Mouse (Mus musculus) CH12.LX (cell line): ENCODE data around the gene Gm49450. TPM values are rescaled to one million over a fixed set of nuclear protein-coding genes. Genes with fewer than 3 reads are reported as not detected.

Source experiments
- DNase-seq: peaks from one replicate; pipeline ENCODE4 v3.0.0-alpha.2; 2013; ENCODE audit errors: extremely low read depth
- H3K27ac ChIP-seq: 2 replicates; pipeline ENCODE4 v1.5.1; 2012; ENCODE audit warnings: low read depth, mild to moderate bottlenecking, control low read depth, moderate library complexity; ENCODE audit not compliant: insufficient read depth
- H3K27me3 ChIP-seq: replicated peaks from 2 replicates; pipeline ENCODE3; 2012; ENCODE audit warnings: inconsistent platforms
- H3K36me3 ChIP-seq, 2 experiments: replicated peaks in 1 of 2; 2 replicates each; pipeline versions ENCODE3 to v1.6.1; 2012; ENCODE audit warnings: inconsistent platforms in 1 of 2, low read length in 1 of 2, mild to moderate bottlenecking in 1 of 2, mixed read lengths in 1 of 2, moderate library complexity in 1 of 2; ENCODE audit not compliant: control insufficient read depth in 1 of 2, insufficient read depth in 1 of 2
- H3K4me1 ChIP-seq, 2 experiments: 2 replicates each; pipeline ENCODE4 v1.6.1; 2012; ENCODE audit warnings: inconsistent platforms in 1 of 2, moderate library complexity in 1 of 2; ENCODE audit not compliant: insufficient read depth in 2 of 2, control insufficient read depth in 1 of 2
- H3K4me2 ChIP-seq: 2 replicates; pipeline ENCODE4 v1.6.1; 2012; ENCODE audit warnings: low read depth, mild to moderate bottlenecking, control low read depth; ENCODE audit not compliant: poor library complexity, insufficient read depth, severe bottlenecking
- H3K4me3 ChIP-seq, 3 experiments: fragments of 150-350 bp in 1 of 3; sonication (generic) in 1 of 3; replicated peaks in 1 of 3; 2 replicates each; pipeline versions ENCODE3 to v1.5.1; 2011 to 2012; ENCODE audit warnings: low read depth in 2 of 3, low read length in 2 of 3, mild to moderate bottlenecking in 2 of 3, moderate library complexity in 2 of 3, control low read depth in 1 of 3, improper control_type of control experiment in 1 of 3, inconsistent platforms in 1 of 3, mixed read lengths in 1 of 3; ENCODE audit not compliant: poor library complexity in 1 of 3
- H3K79me2 ChIP-seq: replicated peaks from 2 replicates; pipeline ENCODE4 v1.6.1; 2012; ENCODE audit warnings: mild to moderate bottlenecking, moderate library complexity; ENCODE audit not compliant: control insufficient read depth, poor library complexity, insufficient read depth, severe bottlenecking; ENCODE audit errors: extremely low read depth
- H3K9ac ChIP-seq: 2 replicates; pipeline ENCODE4 v1.6.1; 2012; ENCODE audit warnings: low read depth, mild to moderate bottlenecking, control low read depth, moderate library complexity; ENCODE audit not compliant: insufficient read depth
- H3K9me3 ChIP-seq: replicated peaks from 2 replicates; pipeline ENCODE3; 2012; ENCODE audit warnings: low read length, inconsistent platforms, mixed read lengths
- BHLHE40 ChIP-seq: IDR thresholded peaks from 2 replicates; pipeline ENCODE4 v1.6.1; 2011; ENCODE audit warnings: mild to moderate bottlenecking, low read depth, low read length, improper control_type of control experiment
- CHD2 ChIP-seq: IDR thresholded peaks from 2 replicates; pipeline ENCODE4 v1.6.1; 2011; ENCODE audit warnings: low read length, improper control_type of control experiment
- CTCF ChIP-seq, 2 experiments: IDR thresholded peaks in 1 of 2; conservative IDR thresholded peaks in 1 of 2; 2 replicates each; pipeline ENCODE4 v1.5.1; 2011 to 2012; ENCODE audit warnings: low read depth in 2 of 2, low read length in 2 of 2, improper control_type of control experiment in 1 of 2, inconsistent platforms in 1 of 2, mild to moderate bottlenecking in 1 of 2, moderate library complexity in 1 of 2
- JUN ChIP-seq: IDR thresholded peaks from 2 replicates; pipeline ENCODE4 v1.6.1; 2011; ENCODE audit warnings: low read depth, mild to moderate bottlenecking, low read length, improper control_type of control experiment, moderate library complexity; ENCODE audit not compliant: insufficient read depth
- JUND ChIP-seq: conservative IDR thresholded peaks from 2 replicates; pipeline ENCODE4 v1.6.1; 2011; ENCODE audit warnings: low read depth, low read length, improper control_type of control experiment
- MAX ChIP-seq: IDR thresholded peaks from 2 replicates; pipeline ENCODE4 v1.6.1; 2011; ENCODE audit warnings: low read length, improper control_type of control experiment
- MEF2A ChIP-seq: IDR thresholded peaks from 2 replicates; pipeline ENCODE4 v1.6.1; 2014; ENCODE audit warnings: low read depth, mild to moderate bottlenecking, inconsistent platforms, low read length, improper control_type of control experiment, borderline replicate concordance
- MYC ChIP-seq: IDR thresholded peaks from 2 replicates; pipeline ENCODE4 v1.6.1; 2011; ENCODE audit warnings: low read depth, mild to moderate bottlenecking, improper control_type of control experiment, low read length
- NRF1 ChIP-seq: IDR thresholded peaks from 2 replicates; pipeline ENCODE4 v1.6.1; 2014; ENCODE audit warnings: low read depth, mild to moderate bottlenecking, inconsistent platforms, low read length, improper control_type of control experiment, moderate library complexity
- PAX5 ChIP-seq: IDR thresholded peaks from 2 replicates; pipeline ENCODE4 v1.6.1; 2012; ENCODE audit warnings: low read length, inconsistent platforms, mixed read lengths
- POLR2A ChIP-seq: IDR thresholded peaks from 2 replicates; pipeline ENCODE4 v1.6.1; 2011; ENCODE audit warnings: low read depth, mild to moderate bottlenecking, improper control_type of control experiment, low read length
- POLR2AphosphoS2 ChIP-seq: IDR thresholded peaks from 2 replicates; pipeline ENCODE4 v1.6.1; 2011; ENCODE audit warnings: low read depth, low read length, improper control_type of control experiment
- TBP ChIP-seq: conservative IDR thresholded peaks from 2 replicates; pipeline ENCODE4 v1.6.1; 2011; ENCODE audit warnings: low read depth, low read length, improper control_type of control experiment
- UBTF ChIP-seq: IDR thresholded peaks from 2 replicates; pipeline ENCODE4 v1.6.1; 2012; ENCODE audit warnings: low read depth, mild to moderate bottlenecking, inconsistent platforms, low read length, improper control_type of control experiment, moderate library complexity
- USF1 ChIP-seq: IDR thresholded peaks from 2 replicates; pipeline ENCODE4 v1.6.1; 2014; ENCODE audit warnings: low read depth, mild to moderate bottlenecking, inconsistent platforms, low read length, improper control_type of control experiment
- ZC3H11A ChIP-seq: IDR thresholded peaks from 2 replicates; pipeline ENCODE4 v1.6.1; 2012; ENCODE audit warnings: low read depth, mild to moderate bottlenecking, inconsistent platforms, low read length, improper control_type of control experiment
- ZKSCAN1 ChIP-seq: IDR thresholded peaks from 2 replicates; pipeline ENCODE4 v1.6.1; 2012; ENCODE audit warnings: low read depth, inconsistent platforms, low read length, improper control_type of control experiment, borderline replicate concordance
- ZNF384 ChIP-seq: IDR thresholded peaks from 2 replicates; pipeline ENCODE4 v1.6.1; 2012; ENCODE audit warnings: low read depth, low read length, improper control_type of control experiment, inconsistent platforms
- dilution Hi-C: fragments of 300-500 bp; cut with MboI; formaldehyde crosslinking; loops from 2 replicates; pipeline ENCODE4 v1.14.3; 2020; ENCODE audit warnings: low sequenced_read_pairs; ENCODE audit not compliant: extremely low pct_unique_long_range_greater_than_20kb, extremely low pct_ligation_motif_present
- in situ Hi-C: fragments of 300-500 bp; cut with MboI; formaldehyde crosslinking; loops from 3 replicates; pipeline ENCODE4 v1.14.3; 2019; ENCODE audit warnings: low sequenced_read_pairs, low pct_ligation_motif_present, low pct_unique_long_range_greater_than_20kb, mixed read lengths
- polyA plus RNA-seq: library from polyadenylated mRNA; unstranded; fragments of >175 nt; gene quantifications from 2 replicates; pipeline ENCODE4 v1.2.1, GENCODE M21; 2012; ENCODE audit warnings: low read depth; ENCODE audit not compliant: insufficient read length
- total RNA-seq, 2 experiments: library from RNA; depleted of rRNA; stranded (reverse); fragments of 300-350 nt in 1 of 2; fragments of >200 nt in 1 of 2; gene quantifications; 2 replicates each; pipeline ENCODE4 v1.2.3; 2012 to 2014

Gm49450 gene
- total and polyA plus RNA-seq, 3 experiments, result 0.38 to 125 (median 4.7) TPM

DNA sequence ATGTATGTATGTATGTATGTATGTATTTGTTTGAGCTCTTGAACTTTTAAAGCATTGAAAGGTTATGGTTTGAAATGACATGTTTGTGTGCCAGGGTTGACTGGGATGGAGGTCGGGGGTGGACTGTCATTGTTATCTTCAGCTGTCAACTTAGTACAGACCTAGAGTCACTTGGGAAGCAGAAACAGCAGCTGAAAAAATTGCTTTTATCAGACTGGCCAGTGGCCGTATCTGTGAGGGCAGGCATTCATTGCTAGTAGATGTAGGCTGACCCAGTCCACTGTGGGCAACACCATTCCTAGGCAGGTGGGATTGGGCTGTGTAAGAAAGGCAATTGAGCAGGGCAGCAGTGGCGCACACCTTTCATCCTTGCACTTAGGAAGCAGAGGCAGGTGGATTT lies 6.2 kb upstream of the Gm49450 start:
- DNase-seq, result no peak
- dilution Hi-C loops (no loop called here), in situ Hi-C loops (no loop called here)
- H3K36me3 ChIP-seq, result no peaks in the 10 kb centered on the region
- no peaks in the 10 kb centered on the region for H3K79me2 ChIP-seq
- TF ChIP-seq POLR2A, result no peak
- no peak for TF ChIP-seq POLR2AphosphoS2
- no peak for TF ChIP-seq CTCF (conservative IDR thresholded peaks at IDR 0.05 in 1 of 2, IDR thresholded peaks at IDR 0.05 in 1 of 2; ENCODE audit: low read depth in 2 of 2, low read length in 2 of 2)
- TF ChIP-seq NRF1, result no peak
- no peaks in the 10 kb centered on the region for H3K9me3 ChIP-seq
- peaks cover 2 to 19% of the 10 kb centered on the region in 2 experiments; a peak in 3 of 4 replicates for H3K4me1 ChIP-seq
- no peaks in the 10 kb centered on the region for H3K27me3 ChIP-seq
- no peak overlapping the region for H3K4me3 ChIP-seq
- no peak overlapping the region for H3K9ac ChIP-seq
- no peak overlapping the region for H3K27ac ChIP-seq
- H3K4me2 ChIP-seq, result no peak overlapping the region

DNA sequence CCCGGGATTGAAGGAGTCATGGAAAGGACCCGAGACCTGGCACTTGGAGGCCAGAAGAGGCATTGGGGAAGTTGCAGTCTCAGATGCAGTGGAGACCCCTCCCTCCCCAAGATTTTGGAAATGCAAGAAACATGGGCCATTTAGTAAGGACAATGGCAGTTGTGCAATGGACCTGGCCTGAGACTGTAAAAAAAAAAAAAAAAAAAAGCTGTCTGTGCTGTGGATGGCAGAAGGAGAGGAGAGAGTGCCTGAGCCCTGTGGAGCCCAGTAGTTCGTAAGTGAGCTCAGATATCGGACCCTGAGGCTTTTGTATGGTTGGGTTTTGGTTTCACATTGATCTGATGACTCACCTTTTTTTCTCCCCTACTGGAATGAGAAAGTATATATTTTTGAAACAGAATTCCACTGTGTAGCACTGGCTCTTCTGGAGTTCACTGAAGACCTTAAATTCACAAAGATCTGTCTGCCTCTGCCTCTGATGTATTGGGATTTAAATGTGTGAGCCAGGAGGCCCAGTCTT lies 5.6 kb upstream of the Gm49450 start:
- Histone ChIP-seq H3K4me3 (no peak overlapping the region), H3K4me1 (peaks cover 2 to 24% of the 10 kb centered on the region in 2 experiments), H3K9me3 (no peaks in the 10 kb centered on the region), H3K36me3 (no peaks in the 10 kb centered on the region), H3K9ac (no peak overlapping the region), H3K4me2 (no peak overlapping the region), H3K27ac (no peak overlapping the region), H3K27me3 (no peaks in the 10 kb centered on the region), H3K79me2 (no peaks in the 10 kb centered on the region)
- no peak for DNase-seq
- dilution Hi-C loops, result no loop called here
- TF ChIP-seq ZNF384, result peak; percentile 39; the same call in 1 of the 2 replicates
- TF ChIP-seq TBP, result no peak
- in situ Hi-C loops, result no loop called here

DNA sequence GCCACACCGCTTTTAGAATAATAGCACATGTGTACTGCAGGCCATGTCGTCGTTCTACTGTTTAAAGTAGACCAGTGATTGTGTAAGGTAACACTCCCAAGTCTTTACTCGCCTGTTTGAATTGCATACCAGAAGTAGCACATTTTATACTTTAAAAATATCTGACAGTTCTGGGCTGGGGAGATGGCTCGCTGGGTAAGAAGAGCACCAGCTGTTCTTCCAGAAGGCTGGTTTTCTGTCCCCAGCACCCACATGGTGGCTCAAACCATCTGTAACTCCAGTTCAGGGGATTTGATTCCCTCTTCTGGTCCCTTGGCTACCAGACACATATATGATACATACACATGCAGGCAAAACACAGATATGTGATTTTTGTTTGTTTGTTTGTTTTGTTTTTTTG lies 4.1 kb upstream of the Gm49450 start:
- in situ Hi-C loops, result no loop called here
- H3K9me3 ChIP-seq, result no peaks in the 10 kb centered on the region
- TF ChIP-seq JUND (no peak), MYC (no peak), UBTF (no peak), MEF2A (no peak), ZKSCAN1 (no peak), MAX (no peak), ZNF384 (no peak), CHD2 (no peak), BHLHE40 (no peak), POLR2AphosphoS2 (no peak), USF1 (no peak), ZC3H11A (no peak), JUN (no peak), PAX5 (no peak)
- peaks cover 2 to 28% of the 10 kb centered on the region in 2 experiments for H3K4me1 ChIP-seq
- H3K27ac ChIP-seq, result no peak overlapping the region
- H3K4me2 ChIP-seq, result no peak overlapping the region
- H3K36me3 ChIP-seq, result no peaks in the 10 kb centered on the region
- DNase-seq, result no peak
- no peak overlapping the region for H3K4me3 ChIP-seq
- no peak overlapping the region for H3K9ac ChIP-seq
- dilution Hi-C loops, result no loop called here
- H3K79me2 ChIP-seq, result no peaks in the 10 kb centered on the region; the same call in 1 of the 2 replicates
- H3K27me3 ChIP-seq, result no peaks in the 10 kb centered on the region
